Mouse (Mus musculus) right cerebral cortex, adult 18-20 months (tissue): Measurements from ENCODE around the gene Hsp90ab1.

Experiments
- DNase-seq: peaks from one replicate; pipeline ENCODE4 v3.0.0; 2022; ENCODE audit warnings: mixed read lengths

Hsp90ab1 gene

GRCm38 (mm10) chr17:45532896-45533295, 40.2 kb downstream of the Hsp90ab1 start:
- DNase-seq = no peak

DNA sequence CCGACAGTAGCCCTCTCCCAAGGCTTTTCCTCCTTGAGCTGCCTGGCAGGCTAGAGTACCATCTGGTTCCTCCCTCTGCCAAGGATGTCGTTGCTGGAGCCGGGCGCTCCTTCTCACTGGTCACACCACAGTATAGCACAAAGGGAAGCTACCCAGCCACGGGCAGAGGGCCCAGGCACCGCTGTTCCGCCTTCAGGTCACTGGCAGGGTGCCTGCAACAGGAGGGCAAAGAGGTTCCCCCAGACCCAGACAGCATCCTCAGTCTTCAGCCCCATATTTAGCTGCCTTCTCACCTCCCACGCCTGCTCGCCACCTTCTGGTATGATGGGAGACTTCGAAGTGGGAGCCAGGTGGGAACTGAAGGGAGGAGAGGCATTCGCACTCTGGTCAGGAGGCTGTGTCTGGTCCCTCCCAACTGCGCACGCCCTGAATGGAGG, 42.7 kb downstream of the Hsp90ab1 start:
- DNase-seq = peak; percentile 86

- DNase-seq = no peak
Observed at GRCm38 (mm10) chr17:45526571-45526970, 46.5 kb downstream of the Hsp90ab1 start.

- no peak for DNase-seq
Observed at GRCm38 (mm10) chr17:45524961-45525360, 48.1 kb downstream of the Hsp90ab1 start.

DNA sequence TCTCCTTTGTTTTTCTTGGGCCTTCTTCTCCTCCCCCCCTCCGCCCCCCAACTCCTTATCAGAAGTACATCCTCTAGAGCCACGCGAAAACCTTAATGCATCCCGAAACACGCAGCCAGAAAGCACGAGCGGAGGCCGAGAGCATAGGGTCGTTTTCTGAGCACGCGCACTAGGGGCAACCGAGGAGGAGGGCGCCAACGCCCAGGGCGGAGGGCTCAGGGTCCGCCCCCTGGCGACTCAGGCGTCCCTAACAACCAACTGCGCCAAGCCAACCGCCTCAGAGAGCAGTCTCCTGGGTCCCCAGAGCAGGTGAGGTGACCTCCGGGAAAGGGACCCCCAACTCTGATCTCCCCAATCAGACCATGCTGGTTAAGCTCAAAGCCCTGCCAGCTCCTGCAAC, 49.8 kb downstream of the Hsp90ab1 start, which contains the start of gene Tcte1:
Gene Tcte1 (plus strand): TSS at position 172 of the 400 bp plus-strand sequence.
- DNase-seq = no peak

DNA sequence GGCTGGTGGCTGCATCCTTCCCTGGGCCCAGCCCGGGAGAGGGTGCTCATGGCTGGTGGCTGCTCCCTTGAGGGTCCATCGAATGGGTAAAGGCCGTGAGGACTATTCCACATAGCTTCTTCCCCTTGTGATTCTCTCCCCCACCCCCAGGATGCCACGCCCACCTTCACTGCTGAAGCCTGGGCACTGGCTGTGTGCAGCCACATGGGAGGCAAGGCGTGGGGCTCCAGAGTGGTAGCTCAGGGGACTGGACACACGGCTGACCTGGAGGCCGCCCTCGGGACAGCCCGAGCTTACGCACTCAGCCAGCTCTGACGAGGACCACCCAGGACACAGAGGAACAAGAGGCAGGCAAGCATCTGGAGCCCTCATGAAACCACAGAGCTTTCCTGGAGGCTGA, 52.9 kb downstream of the Hsp90ab1 start:
- DNase-seq = no peak

GRCm38 (mm10) chr17:45518766-45519475, 54.1 kb downstream of the Hsp90ab1 start:
- DNase-seq = no peak
